Mouse (Mus musculus): ENCODE measurements around the gene Tenm4.

The Tenm4 gene

GRCm38 (mm10) chr7:96681808-96682207 is 510.8 kb downstream of the Tenm4 start:
- CTCF ChIA-PET = no interaction called here

GRCm38 (mm10) chr7:96688141-96688540 is 517.1 kb downstream of the Tenm4 start:
- CTCF ChIA-PET = no interaction called here

GRCm38 (mm10) chr7:96701097-96701845 is 530.2 kb downstream of the Tenm4 start:
- CTCF ChIA-PET = no interaction called here

GRCm38 (mm10) chr7:96703958-96704357 is 532.9 kb downstream of the Tenm4 start:
- CTCF ChIA-PET = no interaction called here

- CTCF ChIA-PET = no interaction called here
These were observed 534.5 kb downstream of the Tenm4 start for GRCm38 (mm10) chr7:96705307-96706129.

- CTCF ChIA-PET = no interaction called here
These were observed 535.5 kb downstream of the Tenm4 start for GRCm38 (mm10) chr7:96706531-96706930.

- CTCF ChIA-PET = interaction anchor here (0.7 kb wide), 1 partner anchor 400 kb away, joined by 13 read pairs; no protein-coding TSS in a partner anchor
These were observed 536.1 kb downstream of the Tenm4 start for GRCm38 (mm10) chr7:96707112-96707511.

GRCm38 (mm10) chr7:96708071-96708470 is 537.0 kb downstream of the Tenm4 start:
- CTCF ChIA-PET = no interaction called here

GRCm38 (mm10) chr7:96708561-96708960 is 537.5 kb downstream of the Tenm4 start:
- CTCF ChIA-PET = interaction anchor here (0.6 kb wide), 1 partner anchor 42 kb away, joined by 4 read pairs; no protein-coding TSS in a partner anchor

GRCm38 (mm10) chr7:96708968-96709367 is 537.9 kb downstream of the Tenm4 start:
- CTCF ChIA-PET = interaction anchor here (0.6 kb wide), 1 partner anchor 42 kb away, joined by 4 read pairs; no protein-coding TSS in a partner anchor

- CTCF ChIA-PET = interaction anchor here (0.6 kb wide), 1 partner anchor 118 kb away, joined by 4 read pairs; no protein-coding TSS in a partner anchor
These were observed 538.8 kb downstream of the Tenm4 start for GRCm38 (mm10) chr7:96709891-96710290.

- CTCF ChIA-PET = no interaction called here
These were observed 539.6 kb downstream of the Tenm4 start for GRCm38 (mm10) chr7:96710658-96711071.

GRCm38 (mm10) chr7:96712876-96713275 is 541.8 kb downstream of the Tenm4 start:
- CTCF ChIA-PET = no interaction called here

GRCm38 (mm10) chr7:96716911-96717310 is 545.9 kb downstream of the Tenm4 start:
- CTCF ChIA-PET = no interaction called here

- CTCF ChIA-PET = no interaction called here
These were observed 547.4 kb downstream of the Tenm4 start for GRCm38 (mm10) chr7:96718201-96719155.

- CTCF ChIA-PET = no interaction called here
These were observed 548.9 kb downstream of the Tenm4 start for GRCm38 (mm10) chr7:96719926-96720325.

- CTCF ChIA-PET = no interaction called here
These were observed 549.4 kb downstream of the Tenm4 start for GRCm38 (mm10) chr7:96720465-96720864.

- CTCF ChIA-PET = interaction anchor here (0.7 kb wide), 1 partner anchor 97 kb away, joined by 4 read pairs; no protein-coding TSS in a partner anchor
These were observed 551.8 kb downstream of the Tenm4 start for GRCm38 (mm10) chr7:96722796-96723195.

- CTCF ChIA-PET = no interaction called here
These were observed 554.6 kb downstream of the Tenm4 start for GRCm38 (mm10) chr7:96725603-96726002.

GRCm38 (mm10) chr7:96730360-96730759 is 559.3 kb downstream of the Tenm4 start:
- CTCF ChIA-PET = no interaction called here

GRCm38 (mm10) chr7:96731947-96732346 is 560.9 kb downstream of the Tenm4 start:
- CTCF ChIA-PET = no interaction called here

Data from spleen, embryonic (tissue).